Mouse (Mus musculus) hindbrain, embryonic 12.5 days (tissue): Measurements from ENCODE around the gene Mcam. TPM values are rescaled to one million over a fixed set of nuclear protein-coding genes. Genes with fewer than 3 reads are reported as not detected.

Experiments used
- ATAC-seq: fragments of 200-750 bp; cut with Nextera tagmentation; 2 replicates; pipeline ENCODE4 v1.8.0; 2017; ENCODE audit warnings: moderate TSS enrichment; ENCODE audit not compliant: low FRiP score
- H3K27ac ChIP-seq: fragments of 300-500 bp; sonication (generic); 2 replicates; pipeline ENCODE4 v1.5.1; 2016; ENCODE audit warnings: mild to moderate bottlenecking
- H3K27me3 ChIP-seq: fragments of 300-500 bp; sonication (generic); 2 replicates; pipeline ENCODE4 v1.6.1; 2016; ENCODE audit warnings: mild to moderate bottlenecking
- H3K36me3 ChIP-seq: fragments of 300-500 bp; sonication (generic); 2 replicates; pipeline ENCODE4 v1.6.1; 2016; ENCODE audit warnings: mild to moderate bottlenecking
- H3K4me1 ChIP-seq: fragments of 300-500 bp; sonication (generic); 2 replicates; pipeline ENCODE4 v1.6.1; 2016
- H3K4me2 ChIP-seq: fragments of 300-500 bp; sonication (generic); replicated peaks from 2 replicates; pipeline ENCODE4 v1.6.1; 2016; ENCODE audit warnings: mild to moderate bottlenecking
- H3K4me3 ChIP-seq: fragments of 300-500 bp; sonication (generic); 2 replicates; pipeline ENCODE4 v1.5.1; 2016; ENCODE audit warnings: mild to moderate bottlenecking
- H3K9ac ChIP-seq: fragments of 300-500 bp; sonication (generic); 2 replicates; pipeline ENCODE4 v1.6.1; 2016; ENCODE audit warnings: mild to moderate bottlenecking, moderate library complexity
- H3K9me3 ChIP-seq: fragments of 300-500 bp; sonication (generic); replicated peaks from 2 replicates; pipeline ENCODE4 v1.6.1; 2016; ENCODE audit warnings: mild to moderate bottlenecking
- WGBS: fragments of 180-500 bp; shearing (Covaris S2); methylation state at CpG from one replicate; pipeline ENCODE4 v1.1.7; 2016; 5-methylcytosine and 5-hydroxymethylcytosine counted together
- polyA plus RNA-seq: library from polyadenylated mRNA; unstranded; fragments of >200 nt; fragmentation: Nextera tagmentation; extraction: Ambion mirVana; gene quantifications from 2 replicates; pipeline ENCODE4 v1.2.1, GENCODE M21; 2016

Gene Mcam
- polyA plus RNA-seq, 1 experiment from 2014 or later, result 14.5 TPM

GRCm38 (mm10) chr9:44113105-44113789 lies 21.0 kb upstream of the Mcam start, which contains the start of the genes Gm49380 and Rnf26:
Gene Gm49380, minus strand, starts transcription at chr9:44113500.
Gene Rnf26, minus strand, starts transcription at chr9:44113517.
- no peaks in the 10 kb centered on the region; the same call in 1 of the 2 replicates for H3K36me3 ChIP-seq
- peak; percentile 97 for ATAC-seq
- no peaks in the 10 kb centered on the region for H3K27me3 ChIP-seq
- peak within 1 kb of the TSS; percentile 58 for H3K4me2 ChIP-seq
- H3K9me3 ChIP-seq, result no peaks in the 10 kb centered on the region
- peak within 1 kb of the TSS; percentile 92 for H3K4me3 ChIP-seq
- peak within 1 kb of the TSS; percentile 57; the same call in 1 of the 2 replicates for H3K27ac ChIP-seq
- H3K4me1 ChIP-seq, result peaks cover 32% of the 10 kb centered on the region
- WGBS, result under 1% methylated on average over 45 of the region's 51 CpGs
- H3K9ac ChIP-seq, result peak within 1 kb of the TSS; percentile 84

DNA sequence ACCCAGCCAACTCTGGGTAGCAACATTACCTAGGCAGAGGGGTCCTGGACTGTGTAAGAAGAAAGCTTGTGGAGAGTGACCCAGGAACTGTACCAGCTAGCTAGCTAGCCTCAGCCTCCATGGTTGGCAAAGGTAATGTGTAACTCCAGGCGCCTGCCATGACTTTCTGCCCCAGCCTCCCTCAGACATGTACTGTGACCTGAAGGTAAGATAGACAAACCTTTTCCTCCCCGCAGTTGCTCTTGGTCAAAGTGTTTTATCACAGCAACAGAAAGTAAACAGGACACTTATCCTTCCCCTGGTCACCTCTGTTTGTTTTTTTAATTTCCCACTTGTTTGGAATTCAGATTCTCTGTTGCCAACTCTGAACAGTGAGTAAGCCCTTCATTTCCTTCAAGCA lies 19.8 kb upstream of the Mcam start:
- Histone ChIP-seq H3K9ac (no peak overlapping the region), H3K4me3 (no peak overlapping the region), H3K36me3 (no peaks in the 10 kb centered on the region), H3K27ac (no peak overlapping the region), H3K4me2 (no peak overlapping the region), H3K9me3 (no peaks in the 10 kb centered on the region), H3K27me3 (no peaks in the 10 kb centered on the region), H3K4me1 (peaks cover 20% of the 10 kb centered on the region)
- ATAC-seq, result no peak
- 94% methylated on average over 2 of the region's 2 CpGs for WGBS

GRCm38 (mm10) chr9:44115599-44115998 lies 18.7 kb upstream of the Mcam start:
- H3K9ac ChIP-seq, result no peak overlapping the region

DNA sequence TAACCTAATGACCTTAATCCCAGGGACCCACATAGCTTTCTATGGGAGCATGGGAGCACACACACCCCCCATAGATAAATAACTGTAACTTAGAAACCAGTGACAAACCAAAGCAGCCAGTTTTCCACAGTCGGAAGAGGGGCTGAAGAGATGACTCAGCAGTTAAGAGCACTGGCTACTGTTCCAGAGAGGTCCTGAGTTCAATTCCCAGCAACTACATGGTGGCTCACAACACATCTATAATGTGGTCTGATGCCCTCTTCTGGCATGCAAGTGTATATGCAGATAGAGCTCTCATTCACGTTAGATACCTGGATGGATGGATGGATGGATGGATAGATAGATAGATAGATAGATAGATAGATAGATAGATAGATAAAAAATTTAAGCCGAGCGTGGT lies 18.1 kb upstream of the Mcam start:
- ATAC-seq, result no peak
- no peaks in the 10 kb centered on the region for H3K9me3 ChIP-seq
- peaks cover 8% of the 10 kb centered on the region for H3K4me1 ChIP-seq
- H3K27me3 ChIP-seq, result no peaks in the 10 kb centered on the region
- H3K4me3 ChIP-seq, result no peak overlapping the region
- H3K36me3 ChIP-seq, result no peaks in the 10 kb centered on the region
- no peak overlapping the region for H3K9ac ChIP-seq
- 85% methylated on average over 4 of the region's 4 CpGs for WGBS
- no peak overlapping the region for H3K4me2 ChIP-seq
- H3K27ac ChIP-seq, result no peak overlapping the region

More at GRCm38 (mm10) chr9:44115599-44115998, 18.7 kb upstream of the Mcam start:
- no peaks in the 10 kb centered on the region for H3K9me3 ChIP-seq
- H3K4me3 ChIP-seq, result no peak overlapping the region
- H3K4me1 ChIP-seq, result peaks cover 9% of the 10 kb centered on the region
- WGBS, result 91% methylated on average over 9 of the region's 9 CpGs
- ATAC-seq, result no peak
- H3K27ac ChIP-seq, result no peak overlapping the region
- H3K4me2 ChIP-seq, result no peak overlapping the region
- H3K36me3 ChIP-seq, result no peaks in the 10 kb centered on the region
- H3K27me3 ChIP-seq, result no peaks in the 10 kb centered on the region

DNA sequence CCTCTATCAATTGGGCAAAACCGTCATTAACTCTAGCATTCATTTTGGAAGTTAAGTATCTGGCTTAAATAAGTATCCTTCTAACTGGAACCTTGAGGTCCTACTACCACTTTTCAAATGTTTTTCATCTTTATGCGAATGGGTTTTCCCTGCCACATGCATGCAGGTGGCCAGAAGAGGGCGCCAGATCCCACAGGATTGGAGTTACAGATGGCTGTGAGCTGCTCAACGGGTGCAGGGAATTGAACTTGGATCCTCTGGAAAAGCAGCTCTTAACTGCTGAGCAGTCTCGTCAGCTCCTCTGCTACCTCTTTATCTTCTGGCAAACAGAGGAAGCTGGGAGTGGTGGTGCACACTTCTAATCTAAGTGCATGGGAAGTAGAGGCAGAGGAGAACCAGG lies 15.3 kb upstream of the Mcam start:
- 50% methylated on average over 5 of the region's 5 CpGs for WGBS
- H3K4me1 ChIP-seq, result no peaks in the 10 kb centered on the region
- H3K4me2 ChIP-seq, result no peak overlapping the region
- no peak overlapping the region for H3K9ac ChIP-seq
- no peaks in the 10 kb centered on the region for H3K9me3 ChIP-seq
- H3K4me3 ChIP-seq, result no peak overlapping the region
- no peaks in the 10 kb centered on the region for H3K27me3 ChIP-seq
- H3K36me3 ChIP-seq, result no peaks in the 10 kb centered on the region
- H3K27ac ChIP-seq, result no peak overlapping the region
- no peak for ATAC-seq

- 82% methylated on average over 8 of the region's 8 CpGs for WGBS
- no peaks in the 10 kb centered on the region for H3K27me3 ChIP-seq
- no peak overlapping the region for H3K4me2 ChIP-seq
- H3K9ac ChIP-seq, result no peak overlapping the region
- no peaks in the 10 kb centered on the region for H3K36me3 ChIP-seq
- no peak for ATAC-seq
- no peaks in the 10 kb centered on the region for H3K9me3 ChIP-seq
- H3K4me1 ChIP-seq, result no peaks in the 10 kb centered on the region
- H3K4me3 ChIP-seq, result no peak overlapping the region
- no peak overlapping the region for H3K27ac ChIP-seq
These were observed 14.3 kb upstream of the Mcam start for GRCm38 (mm10) chr9:44119948-44120465.

DNA sequence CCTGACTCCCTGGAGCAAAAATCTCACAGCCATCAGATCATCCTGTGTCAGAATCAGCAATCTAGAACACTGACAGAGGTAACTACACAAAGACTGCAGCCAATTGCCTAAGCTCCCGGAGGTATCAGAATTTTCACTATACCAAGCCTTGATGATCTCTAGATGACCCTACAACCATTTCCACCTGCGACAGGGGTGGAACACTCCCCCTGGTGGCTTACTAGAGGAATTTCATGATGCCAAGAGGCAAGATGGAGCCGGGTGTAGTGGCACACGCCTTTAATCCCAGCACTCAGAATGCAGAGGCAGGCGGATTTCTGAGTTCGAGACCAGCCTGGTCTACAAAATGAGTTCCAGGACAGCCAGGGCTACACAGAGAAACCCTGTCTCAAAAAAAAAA lies 10.0 kb upstream of the Mcam start:
- 67% methylated on average over 6 of the region's 6 CpGs for WGBS
- Histone ChIP-seq H3K27me3 (peaks cover 9% of the 10 kb centered on the region), H3K36me3 (no peaks in the 10 kb centered on the region), H3K9ac (no peak overlapping the region), H3K27ac (no peak overlapping the region), H3K4me3 (no peak overlapping the region), H3K4me2 (no peak overlapping the region), H3K4me1 (no peaks in the 10 kb centered on the region), H3K9me3 (no peaks in the 10 kb centered on the region)
- no peak for ATAC-seq

- H3K9me3 ChIP-seq, result no peaks in the 10 kb centered on the region
- peaks cover 5% of the 10 kb centered on the region for H3K4me1 ChIP-seq
- no peak overlapping the region for H3K4me2 ChIP-seq
- no peak overlapping the region for H3K4me3 ChIP-seq
- H3K27me3 ChIP-seq, result peaks cover 15% of the 10 kb centered on the region
- H3K36me3 ChIP-seq, result no peaks in the 10 kb centered on the region
- H3K27ac ChIP-seq, result no peak overlapping the region
- ATAC-seq, result no peak
- no peak overlapping the region for H3K9ac ChIP-seq
- WGBS, result 28% methylated on average over 5 of the region's 5 CpGs
These were observed 9.2 kb upstream of the Mcam start for GRCm38 (mm10) chr9:44125026-44125425.

- 32% methylated on average over 18 of the region's 18 CpGs for WGBS
- Histone ChIP-seq H3K27ac (no peak overlapping the region), H3K36me3 (no peaks in the 10 kb centered on the region), H3K9me3 (no peaks in the 10 kb centered on the region), H3K27me3 (peaks cover 15% of the 10 kb centered on the region), H3K4me2 (peak overlapping the region; percentile 11; the same call in 1 of the 2 replicates), H3K4me3 (no peak overlapping the region), H3K9ac (no peak overlapping the region), H3K4me1 (peaks cover 13% of the 10 kb centered on the region)
- 0 out of 2 replicates have a peak, but pooled peaks have one; percentile 43 for ATAC-seq
These were observed 8.5 kb upstream of the Mcam start for GRCm38 (mm10) chr9:44125546-44126428.

GRCm38 (mm10) chr9:44126746-44127145 lies 7.5 kb upstream of the Mcam start:
- Histone ChIP-seq H3K27me3 (peaks cover 24% of the 10 kb centered on the region), H3K27ac (no peak overlapping the region), H3K36me3 (no peaks in the 10 kb centered on the region), H3K4me2 (no peak overlapping the region), H3K9me3 (no peaks in the 10 kb centered on the region), H3K4me3 (no peak overlapping the region), H3K4me1 (peaks cover 18% of the 10 kb centered on the region), H3K9ac (no peak overlapping the region)
- 88% methylated on average over 3 of the region's 3 CpGs for WGBS
- no peak for ATAC-seq

DNA sequence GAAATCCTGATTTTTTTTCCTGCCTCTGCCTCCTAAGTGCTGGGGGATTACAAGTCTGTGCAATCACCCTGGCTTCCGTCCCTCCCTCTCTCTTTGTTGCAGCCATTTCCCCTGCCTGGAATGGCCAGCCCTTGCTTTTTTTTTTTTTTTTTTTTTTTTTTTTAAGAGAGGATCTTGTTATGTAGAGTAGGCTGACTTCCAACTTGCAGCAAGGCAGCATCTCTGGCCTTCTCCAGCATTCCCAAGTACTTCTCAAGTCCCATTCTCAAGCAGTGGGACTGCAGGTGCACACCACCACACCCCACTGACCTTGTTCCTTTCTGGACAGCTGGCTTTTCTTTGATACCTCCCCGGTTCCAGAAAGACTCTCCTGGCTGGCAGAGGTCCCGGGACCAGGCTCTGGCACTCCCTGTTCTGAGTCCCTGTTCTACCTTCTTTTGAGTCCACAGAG lies 6.9 kb upstream of the Mcam start:
- H3K27me3 ChIP-seq, result peaks cover 27% of the 10 kb centered on the region
- H3K4me2 ChIP-seq, result no peak overlapping the region
- peaks cover 18% of the 10 kb centered on the region for H3K4me1 ChIP-seq
- no peaks in the 10 kb centered on the region for H3K9me3 ChIP-seq
- H3K4me3 ChIP-seq, result no peak overlapping the region
- H3K36me3 ChIP-seq, result no peaks in the 10 kb centered on the region
- 75% methylated on average over 3 of the region's 3 CpGs for WGBS
- no peak overlapping the region for H3K27ac ChIP-seq
- no peak overlapping the region for H3K9ac ChIP-seq
- no peak for ATAC-seq

DNA sequence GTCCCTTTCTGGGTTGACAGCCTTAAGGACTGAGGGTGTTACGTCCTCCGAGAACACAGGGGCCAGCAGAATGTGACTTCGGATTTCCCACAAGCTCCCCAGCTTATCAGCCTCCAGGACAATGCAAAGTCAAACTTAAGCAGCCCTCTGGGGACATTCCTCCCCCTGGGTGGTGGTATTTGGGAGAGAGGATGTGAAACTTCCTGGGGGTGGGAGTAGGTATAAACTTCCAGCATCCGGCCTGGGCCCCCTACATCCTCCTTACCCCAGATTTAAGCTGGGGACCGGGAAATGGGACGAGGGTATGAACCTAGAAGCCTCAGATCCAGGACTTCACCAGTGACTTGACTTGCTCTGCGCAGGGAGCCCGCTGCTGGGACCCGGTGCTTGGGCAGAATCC lies 4.6 kb upstream of the Mcam start:
- H3K27me3 ChIP-seq, result peaks cover 46% of the 10 kb centered on the region
- H3K27ac ChIP-seq, result peak overlapping the region; percentile 30; the same call in 1 of the 2 replicates
- no peaks in the 10 kb centered on the region for H3K36me3 ChIP-seq
- H3K4me3 ChIP-seq, result peak overlapping the region; percentile 29
- no peak for ATAC-seq
- H3K4me2 ChIP-seq, result peak overlapping the region; percentile 65
- WGBS, result 6% methylated on average over 9 of the region's 9 CpGs
- H3K4me1 ChIP-seq, result peaks cover 26% of the 10 kb centered on the region
- H3K9ac ChIP-seq, result peak overlapping the region; percentile 46
- H3K9me3 ChIP-seq, result no peaks in the 10 kb centered on the region
